Mouse (Mus musculus) heart, postnatal 14 days (tissue): ENCODE results near the gene Chrm4. TPM values are rescaled to one million over a fixed set of nuclear protein-coding genes. Genes with fewer than 3 reads are reported as not detected.
A peak's percentile ranks its signal among the peaks of the same experiment; 100 is the strongest.

Source experiments
- DNase-seq, 2 experiments: peaks; one replicate each; pipeline ENCODE4 v3.0.0; 2021 to 2022
- intact Hi-C: fragments of 180-260 bp; cut with DNase I; formaldehyde crosslinking; loops from one replicate; pipeline ENCODE4 v1.15.1; 2025
- total RNA-seq, 2 experiments: library from RNA; stranded (reverse); gene quantifications; 2 replicates each; pipeline ENCODE4 v1.2.3; 2021

The Chrm4 gene
- total RNA-seq, 2 experiments from 2014 or later: not detected

DNA sequence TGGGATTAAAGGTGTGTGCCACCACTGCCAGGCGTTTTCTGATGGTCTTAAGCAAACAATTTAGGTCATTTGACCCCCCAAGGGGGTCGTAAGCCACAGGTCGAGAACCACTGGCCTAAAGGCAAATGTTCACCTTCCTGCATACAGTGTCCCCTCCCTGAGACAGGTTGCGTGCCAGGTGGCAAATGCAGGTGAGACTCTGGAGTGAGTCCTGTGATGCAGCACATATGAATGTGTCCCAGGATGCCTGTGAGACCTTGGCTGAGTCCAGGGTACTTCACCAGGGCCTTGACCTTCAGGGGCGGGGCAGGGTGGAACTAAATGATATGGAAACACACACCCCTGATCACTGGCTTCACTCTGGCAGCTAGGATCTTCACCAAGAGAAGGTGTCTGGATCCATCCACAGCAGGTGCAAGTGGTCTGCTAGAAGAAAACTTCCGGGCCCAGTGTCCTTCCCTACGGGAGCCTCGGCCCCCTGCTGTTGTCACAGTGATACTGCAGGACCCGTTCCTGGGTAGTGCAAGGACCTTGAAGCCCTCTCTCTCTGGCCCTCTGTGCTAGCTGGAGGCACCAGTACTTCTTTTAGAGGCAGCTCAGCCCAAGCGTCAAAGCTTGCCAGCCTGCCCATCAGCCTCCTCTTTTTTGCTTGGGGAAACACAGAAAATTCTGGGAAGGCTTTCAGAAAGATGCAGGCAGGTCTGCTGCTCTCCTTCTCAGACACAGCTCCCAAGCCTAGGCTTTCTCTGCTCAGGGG lies 31.8 kb downstream of the Chrm4 start:
- DNase-seq: peak; percentile 67 to 77
- intact Hi-C loops: loop anchor here (2.0 kb wide), 1 partner anchor 14 kb away; the partner anchor contains the start of gene Gm9821

GRCm38 (mm10) chr2:91959544-91960410 lies 32.7 kb downstream of the Chrm4 start:
- DNase-seq: no peak
- intact Hi-C loops: loop anchor here (2.0 kb wide), 1 partner anchor 15 kb away; the partner anchor contains the start of gene Gm9821

DNA sequence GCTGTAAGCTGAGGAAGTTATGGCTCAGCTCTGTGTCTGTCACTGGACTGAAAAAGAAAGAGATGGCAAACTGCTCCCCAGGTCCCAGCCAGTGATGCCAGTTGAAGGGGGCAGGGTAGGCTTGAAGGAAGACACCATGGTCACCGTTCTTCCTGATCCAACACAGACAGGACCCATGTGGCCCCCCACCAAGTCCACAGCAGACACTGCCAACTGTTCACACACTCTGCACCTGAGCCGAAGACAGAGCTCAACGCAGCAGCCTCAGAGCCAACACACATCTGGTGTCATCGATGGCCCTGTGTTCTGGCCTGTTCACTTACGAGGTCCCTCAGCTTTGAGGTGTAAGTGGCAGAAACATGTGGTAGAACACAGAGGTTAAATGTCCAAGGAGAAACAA lies 33.4 kb downstream of the Chrm4 start:
- no peak for DNase-seq
- intact Hi-C loops: no loop called here

DNA sequence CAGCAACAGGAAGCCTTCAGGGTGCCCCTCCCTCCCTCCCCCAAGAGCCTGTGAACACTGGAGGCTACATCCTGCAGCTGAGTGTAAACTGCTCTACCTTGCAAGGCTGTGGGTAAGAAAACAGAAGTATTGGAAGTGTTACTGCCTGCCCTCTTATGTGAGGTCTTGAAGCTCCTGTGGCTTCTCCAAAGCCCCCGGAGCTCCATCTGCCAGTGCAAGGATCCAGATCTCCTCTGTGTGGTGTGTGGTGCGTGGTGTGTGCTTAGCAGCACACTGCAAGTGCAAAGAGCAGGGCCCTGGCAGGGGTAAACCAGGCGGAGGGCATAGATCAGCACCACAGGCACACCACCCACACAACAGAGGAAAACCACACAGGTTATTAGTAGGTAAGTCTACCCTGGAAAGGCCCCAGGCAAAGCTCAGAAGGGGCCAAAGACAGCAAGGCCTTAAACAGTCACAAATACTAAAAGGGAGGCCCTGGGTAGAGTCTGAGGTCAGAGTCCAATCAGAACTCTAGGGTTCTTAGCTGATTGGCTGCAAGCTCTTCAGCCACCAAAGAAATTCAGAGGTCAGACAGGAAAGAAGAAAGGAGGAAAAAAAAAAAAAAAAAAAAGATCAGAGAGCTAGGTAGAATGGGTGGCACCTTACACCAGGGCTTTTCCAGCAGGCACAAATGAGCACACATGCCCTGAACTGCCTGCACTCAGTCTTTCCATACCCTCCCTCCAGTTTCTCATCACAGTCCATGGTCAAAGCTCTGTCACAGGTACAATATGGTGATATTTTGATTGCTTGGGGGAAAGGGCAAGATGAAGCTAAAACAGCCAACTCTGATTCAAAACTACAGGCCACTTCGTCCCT lies 35.1 kb downstream of the Chrm4 start:
- no peak for DNase-seq
- intact Hi-C loops: loop anchor here (1.0 kb wide), 1 partner anchor 16 kb away; no protein-coding TSS in a partner anchor

DNA sequence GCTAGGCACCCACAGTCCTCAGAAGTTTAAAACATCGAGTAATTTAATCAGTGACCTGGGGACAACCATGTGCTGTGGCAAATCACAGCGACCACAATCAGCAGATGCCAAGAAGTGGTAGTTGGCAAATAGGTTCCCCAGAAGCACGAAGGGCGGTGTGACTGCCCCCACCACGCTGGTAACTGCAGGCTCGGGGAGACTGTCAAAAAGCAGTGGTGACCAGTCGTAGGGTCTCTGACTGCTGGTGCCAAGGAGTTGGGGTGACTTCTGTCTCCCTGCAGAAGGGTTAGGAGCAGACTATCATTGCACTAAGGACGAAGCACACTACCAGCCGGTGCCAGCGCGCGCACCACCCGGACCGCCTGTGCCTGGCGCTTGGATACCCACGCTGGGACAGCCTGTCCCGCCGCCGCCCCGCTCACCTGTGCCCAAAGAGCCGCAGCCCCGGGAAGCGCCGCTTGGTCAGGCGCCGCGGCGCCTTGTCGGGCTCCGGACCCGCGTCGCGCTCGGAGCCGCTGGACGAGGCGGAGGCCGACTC lies 35.9 kb downstream of the Chrm4 start:
- intact Hi-C loops: loop anchor here (1.0 kb wide), 1 partner anchor 17 kb away; no protein-coding TSS in a partner anchor

DNA sequence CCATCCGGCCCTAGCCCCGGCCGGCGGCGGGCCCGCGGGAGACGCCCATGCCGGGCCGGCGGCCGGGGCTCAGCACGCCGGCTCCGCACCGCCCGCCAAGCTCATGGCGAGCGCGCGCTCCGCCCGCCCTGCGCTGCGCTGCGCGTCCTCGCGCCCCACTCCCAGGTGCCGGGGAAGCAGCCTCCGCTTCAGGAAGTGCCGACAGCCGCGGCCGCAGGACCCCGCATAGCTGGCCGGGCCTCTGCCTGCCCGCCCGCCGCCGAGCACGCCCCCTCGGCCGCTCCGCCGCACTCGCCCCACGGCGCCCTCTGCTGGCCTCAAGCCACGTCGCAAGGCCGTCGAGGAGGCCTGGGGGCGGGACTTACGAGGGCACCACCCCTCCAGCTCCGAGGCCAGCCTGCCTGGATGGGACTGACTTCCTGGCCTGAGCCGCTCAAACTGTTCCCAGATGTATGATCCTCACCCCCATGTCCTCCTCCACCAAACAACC lies 36.4 kb downstream of the Chrm4 start:
- intact Hi-C loops: no loop called here
- peak; percentile 99 to 100 for DNase-seq

More for the DNA sequence above, 35.9 kb downstream of the Chrm4 start:
- DNase-seq: peak in 1 of 2 experiments; percentile 45

GRCm38 (mm10) chr2:91964610-91965204 lies 37.7 kb downstream of the Chrm4 start:
- DNase-seq: no peak
- intact Hi-C loops: loop anchor here (2.0 kb wide), 1 partner anchor 22 kb away; no protein-coding TSS in a partner anchor

GRCm38 (mm10) chr2:91965417-91965816 lies 38.4 kb downstream of the Chrm4 start:
- DNase-seq: peak; percentile 77 to 80
- intact Hi-C loops: loop anchor here (2.0 kb wide), 1 partner anchor 21 kb away; no protein-coding TSS in a partner anchor

- intact Hi-C loops: no loop called here
- no peak for DNase-seq
These were observed 39.3 kb downstream of the Chrm4 start for GRCm38 (mm10) chr2:91966367-91966766.

DNA sequence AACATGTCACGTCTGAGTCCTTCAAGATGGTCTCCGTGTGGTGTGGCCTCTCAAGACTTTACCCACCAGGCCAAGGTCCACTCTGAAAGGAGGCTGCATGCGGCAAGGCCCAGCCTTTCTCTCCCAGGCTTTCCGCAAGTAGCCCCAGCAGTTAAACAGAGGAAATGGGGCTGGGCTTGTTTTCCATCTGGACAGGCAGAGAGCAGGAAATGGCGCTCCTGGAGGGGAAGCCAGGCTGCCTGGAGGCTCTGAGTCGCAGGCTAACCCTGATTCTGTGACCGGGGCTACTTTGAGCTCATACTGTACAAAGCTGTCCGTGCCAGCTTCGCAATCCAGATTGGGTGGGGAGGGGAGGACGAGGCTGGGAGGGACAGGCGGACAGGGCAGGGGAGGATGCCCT lies 40.9 kb downstream of the Chrm4 start:
- intact Hi-C loops: no loop called here
- peak; percentile 54 for DNase-seq

DNA sequence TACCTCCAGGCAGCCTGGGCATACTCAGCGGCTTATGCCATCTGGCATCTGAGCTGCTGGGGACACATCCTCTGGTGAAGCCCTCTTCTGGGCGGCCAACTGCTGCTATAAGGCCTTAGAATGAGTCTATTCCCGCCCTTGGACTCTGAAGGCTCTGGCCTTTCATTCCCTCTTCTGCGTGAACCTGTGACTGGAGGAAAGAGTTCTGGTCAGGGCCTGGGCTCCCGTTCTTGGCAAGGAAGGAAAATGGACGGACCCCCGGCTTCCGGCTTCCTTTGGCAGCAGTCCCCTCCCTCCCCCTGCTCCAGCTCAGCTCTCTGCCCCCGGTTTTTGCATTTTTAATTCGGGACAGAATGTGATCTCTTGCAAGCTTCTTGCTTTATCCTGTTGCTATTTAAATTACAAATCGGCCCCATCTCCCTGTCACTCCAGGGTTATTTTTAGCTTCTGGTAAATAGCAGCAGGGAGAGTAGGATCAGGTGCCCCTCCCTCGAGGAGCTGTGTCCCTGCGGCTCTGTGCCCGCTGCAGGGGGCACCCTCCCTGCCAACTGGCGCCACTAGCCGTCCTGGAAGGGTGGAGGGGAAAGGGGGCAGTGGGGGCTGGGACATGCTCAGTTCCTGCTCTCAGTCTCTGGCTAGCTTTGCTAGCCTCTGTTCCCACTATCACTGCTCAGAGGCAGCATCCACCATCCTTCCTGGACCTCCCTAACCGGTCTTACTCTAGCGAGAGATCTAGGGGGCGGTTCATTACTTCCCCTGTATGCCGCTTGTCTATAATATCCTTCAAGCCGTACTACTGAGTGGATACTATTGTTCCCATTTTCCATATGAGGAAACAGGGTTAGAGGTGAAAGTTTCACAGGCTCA lies 44.4 kb downstream of the Chrm4 start:
- DNase-seq: peak; percentile 62 to 67
- intact Hi-C loops: no loop called here

DNA sequence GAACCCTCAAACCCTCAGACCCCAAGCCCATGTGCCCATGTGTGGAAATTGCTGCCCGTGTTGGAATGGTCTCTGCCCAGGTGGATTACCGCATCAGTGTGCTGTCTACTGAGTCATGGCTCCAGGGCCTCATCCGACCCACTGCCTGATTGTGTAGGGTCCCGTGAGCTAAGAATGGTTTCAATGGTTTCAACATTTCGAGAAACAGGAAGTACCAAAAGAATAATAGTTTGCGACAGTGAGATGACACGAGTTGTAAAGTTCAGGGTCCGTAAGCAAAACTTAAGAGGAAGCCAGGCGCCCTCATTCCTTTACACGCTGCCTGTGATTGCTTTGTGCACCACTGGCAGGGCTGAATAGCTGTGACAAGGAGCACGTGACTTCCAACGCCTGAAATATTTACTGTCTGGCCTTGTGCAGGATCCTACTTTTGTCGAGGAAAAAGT lies 45.1 kb downstream of the Chrm4 start:
- intact Hi-C loops: no loop called here
- DNase-seq: no peak

DNA sequence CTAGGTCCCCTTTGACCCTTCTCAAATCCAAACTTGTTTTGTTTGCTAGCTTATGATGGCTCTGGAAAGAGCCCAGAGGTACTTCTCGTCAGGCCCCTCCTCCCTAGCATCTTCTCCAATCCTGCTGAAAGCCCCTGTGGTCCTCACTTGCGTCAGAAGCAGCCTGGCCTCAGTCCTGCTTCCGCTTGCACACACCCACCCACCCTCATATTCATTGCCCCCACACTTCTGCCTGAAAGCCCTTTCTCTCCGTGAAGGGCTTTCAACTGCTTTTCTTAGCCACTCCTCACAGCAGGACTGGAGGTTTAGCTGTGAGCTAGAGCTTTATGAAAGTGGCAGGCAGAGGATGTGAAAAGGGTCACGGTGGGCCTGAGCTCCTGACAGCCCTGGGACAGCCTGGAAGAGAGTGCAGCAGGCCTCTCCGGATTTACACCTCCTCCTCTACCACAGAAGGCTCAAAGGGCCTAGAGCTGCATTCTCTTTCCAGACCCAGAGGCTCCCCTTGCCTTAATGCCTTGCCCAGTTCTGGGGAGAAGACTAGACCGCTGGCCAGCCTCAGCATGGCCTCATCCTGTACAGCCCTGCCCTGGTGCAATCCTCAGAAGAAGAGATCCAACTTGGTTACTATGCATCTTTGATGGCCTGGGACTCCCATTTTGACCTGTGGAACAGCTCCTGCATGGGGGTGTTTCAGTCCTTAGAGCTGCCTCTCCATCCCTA lies 46.5 kb downstream of the Chrm4 start:
- intact Hi-C loops: no loop called here
- DNase-seq: no peak

DNA sequence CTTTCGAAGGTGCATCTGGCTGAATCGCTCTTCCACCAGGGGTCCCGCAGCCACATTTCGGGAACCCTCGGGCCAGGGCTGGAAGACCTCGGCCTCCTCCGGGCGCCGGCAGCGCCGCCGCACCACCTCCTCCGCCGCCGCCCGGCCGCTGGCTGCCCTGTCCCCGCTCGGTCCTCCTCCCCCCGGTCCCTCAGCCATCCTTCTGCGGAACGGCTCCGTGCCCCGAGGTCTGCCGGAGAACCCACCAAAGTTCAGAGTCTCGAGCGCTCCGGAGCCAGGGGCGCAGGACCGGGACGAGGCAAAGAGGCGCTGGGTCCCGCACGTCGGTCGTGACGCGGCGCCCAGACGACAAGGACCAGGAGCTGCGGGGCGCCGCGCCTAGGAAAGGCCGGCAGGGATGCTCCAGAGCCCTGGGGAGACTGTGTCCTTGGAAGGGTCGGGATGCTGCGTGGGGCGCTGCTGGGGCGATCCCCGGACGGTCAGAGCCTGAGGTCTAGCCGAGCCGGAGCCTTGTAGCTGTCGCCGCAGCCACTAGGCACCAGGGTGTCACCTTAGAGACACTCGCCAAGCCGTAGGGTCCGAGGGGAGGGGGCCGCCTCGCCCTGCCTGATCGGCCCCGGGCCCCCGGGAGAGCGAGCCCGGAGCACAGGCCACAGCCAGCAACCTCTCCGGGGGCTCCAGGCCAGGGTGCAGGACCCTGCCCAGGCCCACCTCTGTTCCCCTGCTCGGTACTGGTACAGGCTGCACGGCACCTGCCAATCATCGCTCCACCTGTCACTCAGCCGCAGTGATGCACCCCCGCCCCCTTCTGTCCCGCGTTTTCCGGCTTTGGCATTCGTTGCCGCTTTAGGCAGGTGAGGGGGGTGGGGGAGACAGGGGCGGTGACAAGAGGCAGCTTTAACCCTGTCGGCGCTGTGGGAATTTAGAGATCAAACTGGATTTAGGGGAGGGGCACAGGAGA lies 48.8 kb downstream of the Chrm4 start, which contains the start of gene Dgkz:
Gene Dgkz (minus strand): TSS at position 284 of the 961 bp plus-strand sequence.
- intact Hi-C loops: no loop called here
- DNase-seq: no peak

DNA sequence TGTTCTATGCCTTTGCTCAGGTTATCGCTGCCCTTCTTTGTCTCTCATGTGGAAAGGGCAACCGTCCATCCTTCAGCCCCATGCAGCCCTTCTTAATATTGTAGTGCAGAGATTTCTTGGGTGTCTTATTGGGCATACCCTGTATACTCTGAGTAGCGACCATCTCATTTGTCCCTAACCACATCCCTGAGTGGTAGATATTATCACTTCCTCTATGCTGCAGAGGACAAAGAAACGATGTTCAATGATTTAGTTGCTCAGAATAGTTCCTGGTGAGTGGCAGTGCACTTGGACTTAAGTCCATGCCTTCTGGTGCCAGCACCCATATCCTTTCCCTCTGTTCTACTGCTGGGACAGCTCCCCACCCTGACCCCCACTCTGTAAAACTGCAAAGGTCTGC lies 50.9 kb downstream of the Chrm4 start:
- intact Hi-C loops: no loop called here
- no peak for DNase-seq
